Mouse (Mus musculus): ENCODE measurements around the gene Fam217a. TPM values are rescaled to one million over a fixed set of nuclear protein-coding genes. Genes with fewer than 3 reads are reported as not detected.

Gene Fam217a
- polyA plus RNA-seq, 1 experiment = not detected

DNA sequence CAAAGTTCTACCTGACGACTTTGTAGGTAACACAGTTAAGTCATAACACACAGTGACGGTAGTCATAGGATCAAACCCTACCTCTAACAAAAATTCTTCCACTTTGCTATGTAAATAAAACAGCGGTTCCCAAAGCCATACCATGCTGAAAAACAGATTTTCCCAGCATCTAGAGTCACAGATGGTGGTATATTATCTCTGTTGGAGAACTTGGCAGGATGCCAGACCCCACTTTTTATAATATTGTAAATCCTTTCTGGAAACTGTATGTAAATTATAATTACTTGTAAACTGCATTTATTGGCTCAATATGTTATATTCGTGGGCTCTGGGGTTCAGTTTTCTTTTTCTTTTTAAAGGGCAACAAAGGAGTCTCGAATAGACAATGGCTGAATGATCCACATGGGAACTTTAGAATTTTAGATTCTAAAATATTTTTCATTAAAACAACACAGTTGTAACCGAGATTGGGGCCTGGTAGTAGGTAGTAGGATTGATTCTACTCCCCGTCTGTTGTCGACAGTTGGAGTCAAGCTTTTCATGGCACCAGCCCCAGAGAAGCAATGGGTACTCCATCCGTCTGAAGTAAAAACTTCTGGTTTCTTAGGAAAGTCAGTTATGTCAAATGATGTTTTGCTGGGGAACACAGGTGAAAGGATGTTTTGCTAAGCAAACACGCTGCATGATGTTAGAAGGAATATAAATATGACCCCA is 11.0 kb upstream of the Fam217a start:
- 92% methylated on average over 10 of the region's 10 CpGs for WGBS
- H3K4me1 ChIP-seq (replicated peaks; ENCODE audit: control insufficient read depth, insufficient read depth, low read length) = no peaks in the 10 kb centered on the region
- no peak overlapping the region for H3K27ac ChIP-seq (ENCODE audit: control insufficient read depth, insufficient read depth, low read length)
- TF ChIP-seq POLR2A (IDR thresholded peaks at IDR 0.05; ENCODE audit: control insufficient read depth, extremely low read depth, insufficient read depth, low read length, poor library complexity) (no peak), CTCF (IDR thresholded peaks at IDR 0.05; ENCODE audit: borderline replicate concordance, control insufficient read depth, extremely low read depth, insufficient read depth, low read length, poor library complexity) (no peak)
- H3K36me3 ChIP-seq (ENCODE audit: control insufficient read depth, insufficient read depth, low read length) = no peaks in the 10 kb centered on the region
- H3K27me3 ChIP-seq (ENCODE audit: control insufficient read depth, insufficient read depth, low read length) = no peaks in the 10 kb centered on the region
- no peak overlapping the region for H3K4me3 ChIP-seq (ENCODE audit: control insufficient read depth, insufficient read depth, low read length)
- no peak for DNase-seq

DNA sequence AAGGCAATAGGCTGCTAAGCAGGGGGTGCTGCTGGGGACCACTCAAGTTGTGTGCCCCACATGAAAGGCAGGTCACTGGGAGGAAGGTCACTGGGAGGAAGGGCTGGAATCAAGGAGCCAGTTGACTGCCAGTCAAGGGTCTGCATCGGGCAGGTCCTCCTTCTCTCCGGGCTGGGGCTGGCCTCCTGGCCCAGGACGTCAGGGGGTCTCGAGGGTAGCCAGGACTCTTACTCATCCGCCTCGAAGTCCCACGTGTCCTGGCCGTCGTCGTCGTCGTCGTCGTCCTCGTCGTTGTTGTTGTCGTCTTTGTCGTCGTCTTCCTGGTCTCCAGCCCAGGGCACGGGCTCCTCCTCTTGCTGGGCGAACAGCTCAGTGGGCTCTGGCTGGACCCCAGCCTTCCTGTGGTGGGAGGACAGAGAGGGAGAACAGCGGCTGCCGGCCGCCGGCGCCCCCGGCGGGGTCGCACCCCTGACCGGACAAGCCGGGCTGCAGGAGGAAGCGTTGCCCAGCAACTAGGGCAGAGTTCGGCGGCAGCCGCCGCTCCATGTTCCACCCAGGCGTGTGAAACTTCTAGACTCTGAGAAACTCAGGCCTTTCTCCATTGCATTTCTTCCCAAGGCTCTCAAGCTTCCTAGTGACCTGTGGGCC is 7.5 kb downstream of the Fam217a start:
- TF ChIP-seq CTCF (IDR thresholded peaks at IDR 0.05; ENCODE audit: borderline replicate concordance, control insufficient read depth, extremely low read depth, insufficient read depth, low read length, poor library complexity) = no peak
- TF ChIP-seq POLR2A (IDR thresholded peaks at IDR 0.05; ENCODE audit: control insufficient read depth, extremely low read depth, insufficient read depth, low read length, poor library complexity) = no peak

DNA sequence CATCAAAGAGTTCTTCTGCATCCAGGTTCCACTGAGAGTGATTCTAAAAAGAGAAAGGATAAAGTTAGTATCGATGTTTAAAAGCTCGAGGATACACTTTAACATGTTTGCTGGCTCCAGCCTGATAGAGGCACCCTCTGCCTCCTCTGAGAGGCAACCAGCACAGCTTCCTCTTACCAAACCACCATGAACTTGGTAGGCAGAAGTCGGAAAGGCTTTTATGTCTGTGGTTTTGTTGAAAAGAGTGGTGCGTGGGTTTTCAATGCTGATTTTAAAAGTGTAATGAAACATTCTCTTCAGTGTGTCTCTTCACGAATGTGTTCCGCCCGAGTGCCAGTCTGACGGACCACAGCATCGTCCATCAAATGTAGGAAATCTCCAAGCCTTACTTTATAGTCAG is 9.5 kb downstream of the Fam217a start:
- TF ChIP-seq CTCF (IDR thresholded peaks at IDR 0.05; ENCODE audit: borderline replicate concordance, control insufficient read depth, extremely low read depth, insufficient read depth, low read length, poor library complexity) = no peak
- no peak for TF ChIP-seq POLR2A (IDR thresholded peaks at IDR 0.05; ENCODE audit: control insufficient read depth, extremely low read depth, insufficient read depth, low read length, poor library complexity)

More for the DNA sequence above, 7.5 kb downstream of the Fam217a start:
- Histone ChIP-seq H3K27me3 (ENCODE audit: control insufficient read depth, insufficient read depth, low read length) (0 out of 2 replicates have a peak, but pooled peaks cover 3% of the 10 kb centered on the region), H3K36me3 (ENCODE audit: control insufficient read depth, insufficient read depth, low read length) (no peaks in the 10 kb centered on the region), H3K4me3 (ENCODE audit: control insufficient read depth, insufficient read depth, low read length) (peak overlapping the region; percentile 13; the same call in 1 of the 2 replicates), H3K4me1 (replicated peaks; ENCODE audit: control insufficient read depth, insufficient read depth, low read length) (peaks cover 10% of the 10 kb centered on the region), H3K27ac (ENCODE audit: control insufficient read depth, insufficient read depth, low read length) (no peak overlapping the region)
- WGBS = 47% methylated on average over 37 of the region's 37 CpGs
- DNase-seq = no peak

DNA sequence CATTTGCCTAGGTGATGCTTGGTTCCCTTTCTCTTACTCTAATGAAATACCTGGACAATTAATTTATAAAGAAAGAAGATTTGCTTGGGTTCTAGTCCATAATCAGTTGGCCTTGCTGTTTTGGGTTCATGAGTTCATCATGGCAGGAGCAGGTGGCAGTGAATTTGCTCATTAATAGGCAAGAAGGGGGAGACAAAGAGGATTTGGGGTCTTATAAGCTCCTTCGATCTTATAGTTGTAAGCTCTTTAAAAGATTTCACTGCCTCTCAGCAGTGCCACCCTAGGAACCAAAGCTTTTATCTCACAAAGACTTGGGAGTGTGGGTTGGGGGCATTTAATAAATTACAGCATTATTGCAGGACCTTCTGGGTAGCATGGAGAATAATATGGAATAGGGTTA is 31.2 kb downstream of the Fam217a start:
- Histone ChIP-seq H3K4me3 (ENCODE audit: control insufficient read depth, insufficient read depth, low read length) (no peak overlapping the region), H3K27ac (ENCODE audit: control insufficient read depth, insufficient read depth, low read length) (no peak overlapping the region), H3K4me1 (replicated peaks; ENCODE audit: control insufficient read depth, insufficient read depth, low read length) (no peaks in the 10 kb centered on the region), H3K36me3 (ENCODE audit: control insufficient read depth, insufficient read depth, low read length) (peaks cover 97% of the 10 kb centered on the region), H3K27me3 (ENCODE audit: control insufficient read depth, insufficient read depth, low read length) (no peaks in the 10 kb centered on the region)
- DNase-seq = no peak
- no peak for TF ChIP-seq CTCF (IDR thresholded peaks at IDR 0.05; ENCODE audit: borderline replicate concordance, control insufficient read depth, extremely low read depth, insufficient read depth, low read length, poor library complexity)
- TF ChIP-seq POLR2A (IDR thresholded peaks at IDR 0.05; ENCODE audit: control insufficient read depth, extremely low read depth, insufficient read depth, low read length, poor library complexity) = no peak
- 100% methylated on average over 1 of the region's 1 CpGs for WGBS

More for the DNA sequence above, 9.5 kb downstream of the Fam217a start:
- Histone ChIP-seq H3K27ac (ENCODE audit: control insufficient read depth, insufficient read depth, low read length) (no peak overlapping the region), H3K4me3 (ENCODE audit: control insufficient read depth, insufficient read depth, low read length) (no peak overlapping the region), H3K27me3 (ENCODE audit: control insufficient read depth, insufficient read depth, low read length) (0 out of 2 replicates have a peak, but pooled peaks cover 3% of the 10 kb centered on the region), H3K36me3 (ENCODE audit: control insufficient read depth, insufficient read depth, low read length) (no peaks in the 10 kb centered on the region), H3K4me1 (replicated peaks; ENCODE audit: control insufficient read depth, insufficient read depth, low read length) (peaks cover 10% of the 10 kb centered on the region)
- DNase-seq = peak; percentile 20
- 4% methylated on average over 9 of the region's 9 CpGs for WGBS

DNA sequence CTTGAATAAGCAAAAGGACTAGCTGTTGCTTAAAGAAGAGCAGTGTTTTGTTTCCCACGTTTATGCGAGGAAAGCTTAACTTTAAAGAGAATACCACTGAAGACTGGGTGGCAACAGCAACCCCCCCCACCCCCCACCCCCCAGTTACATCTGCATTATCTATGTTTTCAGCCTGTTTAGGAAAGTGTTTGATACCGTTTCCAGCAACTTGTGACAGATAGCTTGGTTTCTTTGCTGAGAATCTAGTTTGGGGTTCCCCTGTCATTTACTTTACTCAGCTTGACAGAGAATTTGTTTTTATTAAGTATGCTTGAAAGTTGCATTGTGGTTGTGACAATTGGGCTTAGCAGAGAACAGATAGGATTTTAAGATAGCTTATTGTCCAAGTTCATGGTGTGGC is 47.6 kb downstream of the Fam217a start:
- H3K4me3 ChIP-seq (ENCODE audit: control insufficient read depth, insufficient read depth, low read length) = no peak overlapping the region
- no peak overlapping the region for H3K27ac ChIP-seq (ENCODE audit: control insufficient read depth, insufficient read depth, low read length)
- H3K36me3 ChIP-seq (ENCODE audit: control insufficient read depth, insufficient read depth, low read length) = no peaks in the 10 kb centered on the region
- TF ChIP-seq CTCF (IDR thresholded peaks at IDR 0.05; ENCODE audit: borderline replicate concordance, control insufficient read depth, extremely low read depth, insufficient read depth, low read length, poor library complexity) = no peak
- no peak for TF ChIP-seq POLR2A (IDR thresholded peaks at IDR 0.05; ENCODE audit: control insufficient read depth, extremely low read depth, insufficient read depth, low read length, poor library complexity)
- DNase-seq = no peak
- H3K27me3 ChIP-seq (ENCODE audit: control insufficient read depth, insufficient read depth, low read length) = no peaks in the 10 kb centered on the region
- WGBS = under 1% methylated on average over 3 of the region's 3 CpGs
- 0 out of 2 replicates have a peak, but pooled peaks cover 3% of the 10 kb centered on the region for H3K4me1 ChIP-seq (replicated peaks; ENCODE audit: control insufficient read depth, insufficient read depth, low read length)

DNA sequence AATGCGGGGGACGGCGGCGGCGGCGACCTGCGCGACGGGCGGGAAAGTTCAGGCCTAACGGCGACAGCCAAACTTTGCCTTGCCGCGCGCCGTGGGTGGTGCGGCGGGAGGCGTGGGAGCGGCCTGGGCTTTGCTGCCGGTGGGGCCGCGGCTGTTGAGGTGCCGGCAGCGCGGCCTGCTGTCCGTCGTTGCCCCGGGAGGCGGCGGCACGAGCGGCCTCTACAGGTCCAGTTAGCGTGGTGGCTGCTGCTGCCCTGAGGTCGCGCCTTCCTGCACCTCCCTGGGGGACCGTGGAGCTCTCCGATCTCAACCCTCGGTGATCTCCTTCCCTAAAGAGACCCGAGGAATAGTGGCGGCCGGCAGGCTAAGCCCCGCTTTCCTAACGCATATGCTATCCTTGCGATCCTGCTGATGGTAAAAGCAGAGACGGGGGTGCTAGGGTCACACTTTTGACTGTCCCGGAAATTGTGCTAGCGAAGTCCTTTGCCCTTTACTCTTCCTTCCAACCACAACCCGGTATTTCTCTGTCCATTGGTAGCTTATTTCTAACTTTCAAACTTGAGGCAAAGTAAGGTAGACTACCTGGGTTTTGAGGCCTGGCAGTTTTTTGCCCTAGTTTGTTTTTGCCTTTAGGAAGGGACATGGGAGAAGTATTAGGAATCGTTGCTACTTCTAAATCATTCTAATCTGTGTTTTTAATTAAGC is 48.2 kb downstream of the Fam217a start:
- H3K36me3 ChIP-seq (ENCODE audit: control insufficient read depth, insufficient read depth, low read length) = no peaks in the 10 kb centered on the region
- DNase-seq = no peak
- H3K4me1 ChIP-seq (replicated peaks; ENCODE audit: control insufficient read depth, insufficient read depth, low read length) = 0 out of 2 replicates have a peak, but pooled peaks cover 3% of the 10 kb centered on the region
- under 1% methylated on average over 48 of the region's 50 CpGs for WGBS
- peak overlapping the region; percentile 96 for H3K4me3 ChIP-seq (ENCODE audit: control insufficient read depth, insufficient read depth, low read length)
- H3K27ac ChIP-seq (ENCODE audit: control insufficient read depth, insufficient read depth, low read length) = peak overlapping the region; percentile 62
- no peak for TF ChIP-seq CTCF (IDR thresholded peaks at IDR 0.05; ENCODE audit: borderline replicate concordance, control insufficient read depth, extremely low read depth, insufficient read depth, low read length, poor library complexity)
- no peak for TF ChIP-seq POLR2A (IDR thresholded peaks at IDR 0.05; ENCODE audit: control insufficient read depth, extremely low read depth, insufficient read depth, low read length, poor library complexity)
- no peaks in the 10 kb centered on the region for H3K27me3 ChIP-seq (ENCODE audit: control insufficient read depth, insufficient read depth, low read length)

All from thymus, adult 2 months (tissue).